Mouse (Mus musculus): Measurements from ENCODE around the gene Mybpc3.

The Mybpc3 gene

GRCm38 (mm10) chr2:91119061-91119460 is 1.1 kb downstream of the Mybpc3 start:
- no peak for DNase-seq (ENCODE audit: extremely low read depth, insufficient read length, low spot score)

DNA sequence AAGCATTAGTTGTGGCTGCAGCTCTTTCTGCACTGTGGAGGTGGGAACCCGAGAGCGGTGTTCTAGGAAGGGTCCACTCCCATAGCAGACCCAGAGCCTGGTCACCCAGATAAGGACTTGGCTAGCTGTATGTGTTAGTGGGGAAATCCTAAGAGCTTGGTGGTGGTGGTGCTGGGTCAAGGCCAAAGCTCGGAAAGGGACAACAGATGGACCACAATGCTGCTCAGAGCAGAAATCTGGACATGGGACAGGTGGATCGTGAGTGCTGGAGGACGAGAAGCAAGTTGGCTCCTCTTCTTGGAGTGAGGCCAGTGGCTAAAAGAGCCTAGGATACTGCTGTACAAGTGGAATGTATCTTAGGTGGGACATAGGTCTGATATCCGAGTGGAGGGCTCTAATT is 1.6 kb downstream of the Mybpc3 start:
- no peak for DNase-seq (ENCODE audit: extremely low read depth, insufficient read length, low spot score)

- DNase-seq (ENCODE audit: extremely low read depth, insufficient read length, low spot score), result no peak
Observed at GRCm38 (mm10) chr2:91120261-91120671, 2.3 kb downstream of the Mybpc3 start.

- no peak for DNase-seq (ENCODE audit: extremely low read depth, insufficient read length, low spot score)
Observed at GRCm38 (mm10) chr2:91121011-91121410, 3.1 kb downstream of the Mybpc3 start.

DNA sequence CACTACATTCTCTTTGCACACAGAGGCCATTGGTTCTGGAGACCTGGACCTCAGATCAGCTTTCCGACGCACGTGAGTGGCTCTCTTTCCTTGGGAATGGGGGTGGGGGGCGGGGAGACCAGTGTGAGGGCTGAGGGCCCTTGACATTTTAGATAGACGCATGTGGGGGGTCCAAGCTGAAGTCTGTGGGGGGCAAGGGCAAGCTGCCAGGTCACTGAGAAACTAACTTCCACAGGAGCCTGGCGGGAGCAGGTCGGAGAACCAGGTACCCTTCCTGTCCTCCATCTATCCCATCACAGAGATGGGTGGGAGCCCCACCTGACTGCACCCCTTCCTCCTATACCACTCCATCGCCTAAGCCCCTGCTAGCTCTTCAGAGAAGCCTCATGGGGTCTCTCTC is 3.6 kb downstream of the Mybpc3 start:
- no peak for DNase-seq (ENCODE audit: extremely low read depth, insufficient read length, low spot score)

- no peak for DNase-seq (ENCODE audit: extremely low read depth, insufficient read length, low spot score)
Observed at GRCm38 (mm10) chr2:91123521-91123920, 5.6 kb downstream of the Mybpc3 start.

GRCm38 (mm10) chr2:91125101-91125500 is 7.2 kb downstream of the Mybpc3 start:
- DNase-seq (ENCODE audit: extremely low read depth, insufficient read length, low spot score), result no peak

GRCm38 (mm10) chr2:91128761-91129160 is 10.8 kb downstream of the Mybpc3 start:
- DNase-seq (ENCODE audit: extremely low read depth, insufficient read length, low spot score), result no peak

- DNase-seq (ENCODE audit: extremely low read depth, insufficient read length, low spot score), result no peak
Observed at GRCm38 (mm10) chr2:91130126-91130525, 12.2 kb downstream of the Mybpc3 start.

DNA sequence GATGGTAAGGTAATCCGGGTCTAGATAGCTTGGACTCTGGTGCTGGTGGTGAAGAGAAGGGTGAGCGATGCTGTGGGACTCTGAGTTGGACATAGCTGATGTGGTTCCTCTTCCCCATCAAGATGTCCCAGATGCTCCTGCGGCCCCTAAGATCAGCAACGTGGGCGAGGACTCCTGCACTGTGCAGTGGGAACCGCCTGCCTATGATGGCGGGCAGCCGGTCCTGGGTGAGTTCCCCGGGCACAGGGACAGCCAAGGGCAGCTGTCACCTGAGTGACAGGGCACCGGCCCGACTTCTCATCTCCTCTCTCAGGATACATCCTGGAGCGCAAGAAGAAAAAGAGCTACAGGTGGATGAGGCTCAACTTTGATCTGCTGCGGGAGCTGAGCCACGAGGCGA is 13.3 kb downstream of the Mybpc3 start:
- no peak for DNase-seq (ENCODE audit: extremely low read depth, insufficient read length, low spot score)

DNA sequence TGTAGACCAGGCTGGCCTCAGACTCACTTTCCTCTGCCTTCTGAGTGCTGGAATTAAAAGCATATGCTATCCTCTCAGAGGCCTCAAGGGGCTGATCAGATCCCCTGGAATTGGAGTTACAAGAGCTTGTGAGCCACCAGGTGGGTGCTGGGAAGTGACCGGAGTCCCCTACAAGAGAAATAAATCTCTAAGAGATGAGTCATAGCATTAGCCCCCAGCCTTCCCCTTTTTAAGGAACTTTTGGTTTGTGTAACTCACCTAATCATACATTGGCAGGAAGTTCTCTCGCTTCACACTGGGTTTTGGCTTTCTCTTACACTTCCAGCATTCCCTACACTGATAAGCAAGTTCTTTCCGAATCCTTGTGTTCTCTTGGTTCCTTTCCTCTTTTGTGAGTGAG is 14.1 kb downstream of the Mybpc3 start:
- no peak for DNase-seq (ENCODE audit: extremely low read depth, insufficient read length, low spot score)

GRCm38 (mm10) chr2:91136513-91137412 is 18.8 kb downstream of the Mybpc3 start:
- no peak for DNase-seq (ENCODE audit: extremely low read depth, insufficient read length, low spot score)

- DNase-seq (ENCODE audit: extremely low read depth, insufficient read length, low spot score), result no peak
Observed at GRCm38 (mm10) chr2:91137481-91137880, 19.5 kb downstream of the Mybpc3 start.

DNA sequence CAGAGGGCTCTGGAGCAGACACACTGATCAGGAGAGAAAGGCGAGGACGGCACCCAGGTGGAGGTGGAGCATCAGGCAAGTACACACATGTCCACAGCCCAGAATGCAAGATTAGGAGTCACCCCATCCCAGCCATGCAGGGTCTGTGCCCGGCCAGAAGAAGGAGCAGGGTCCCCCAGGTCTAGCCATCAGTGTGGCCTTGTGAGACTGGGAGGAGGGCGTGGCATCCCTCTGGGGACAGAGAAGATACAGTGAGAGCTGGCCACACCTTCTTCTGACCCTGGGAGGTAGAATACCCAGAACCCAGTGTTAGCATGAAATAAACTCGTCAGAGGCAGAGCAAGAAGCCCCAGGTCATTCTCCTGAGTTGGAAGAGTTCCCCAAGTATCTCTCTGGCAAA is 21.4 kb downstream of the Mybpc3 start:
- no peak for DNase-seq (ENCODE audit: extremely low read depth, insufficient read length, low spot score)

GRCm38 (mm10) chr2:91139764-91140163 is 21.8 kb downstream of the Mybpc3 start:
- no peak for DNase-seq (ENCODE audit: extremely low read depth, insufficient read length, low spot score)

- DNase-seq (ENCODE audit: extremely low read depth, insufficient read length, low spot score), result no peak
Observed at GRCm38 (mm10) chr2:91142920-91143319, 25.0 kb downstream of the Mybpc3 start.

- DNase-seq (ENCODE audit: extremely low read depth, insufficient read length, low spot score), result no peak
Observed at GRCm38 (mm10) chr2:91143401-91143800, 25.5 kb downstream of the Mybpc3 start.

DNA sequence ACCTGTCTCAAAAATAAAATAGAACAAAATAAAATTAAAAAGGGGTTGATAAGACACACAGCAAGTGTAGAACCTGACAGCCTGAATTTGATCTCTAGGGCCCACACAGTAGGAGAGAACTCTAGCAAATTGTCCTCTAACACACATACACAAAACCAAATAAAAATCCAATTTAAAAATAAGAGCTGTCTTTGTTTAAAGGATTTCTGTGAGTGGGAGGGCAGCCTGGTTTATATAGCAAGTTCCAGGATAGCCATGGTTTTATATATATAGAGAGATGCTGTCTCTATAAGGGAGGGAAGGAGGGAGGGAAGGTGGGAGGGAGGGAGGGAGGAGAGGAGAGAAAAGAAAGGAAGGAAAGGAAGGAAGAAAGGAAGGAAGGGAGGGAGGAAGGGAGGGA is 30.2 kb downstream of the Mybpc3 start:
- DNase-seq (ENCODE audit: extremely low read depth, insufficient read length, low spot score), result no peak

GRCm38 (mm10) chr2:91151331-91151730 is 33.4 kb downstream of the Mybpc3 start:
- DNase-seq (ENCODE audit: extremely low read depth, insufficient read length, low spot score), result no peak

DNA sequence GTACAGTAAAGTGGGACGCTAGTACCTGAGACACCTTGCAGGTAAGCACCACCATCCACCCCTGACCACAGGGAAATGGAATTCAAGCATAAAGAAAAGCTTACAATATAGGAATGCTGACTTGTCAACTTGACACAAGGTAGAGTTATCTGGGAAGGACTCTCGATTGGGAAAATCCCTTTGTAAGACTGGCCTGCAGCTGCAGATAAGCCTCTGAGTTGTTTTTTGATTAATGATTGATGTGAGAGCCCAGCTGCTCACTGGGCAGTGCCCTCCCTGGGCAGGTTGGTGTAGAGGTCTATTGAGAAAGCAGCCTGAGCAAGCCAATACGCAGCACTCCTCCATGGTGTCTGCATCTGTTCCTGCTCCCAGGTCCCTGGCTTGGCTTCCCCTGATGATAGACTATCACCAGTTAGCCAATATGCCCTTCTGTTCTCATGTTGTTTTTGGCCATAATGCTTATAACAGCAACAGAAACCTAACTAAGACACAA is 35.0 kb downstream of the Mybpc3 start:
- no peak for DNase-seq (ENCODE audit: extremely low read depth, insufficient read length, low spot score)

DNA sequence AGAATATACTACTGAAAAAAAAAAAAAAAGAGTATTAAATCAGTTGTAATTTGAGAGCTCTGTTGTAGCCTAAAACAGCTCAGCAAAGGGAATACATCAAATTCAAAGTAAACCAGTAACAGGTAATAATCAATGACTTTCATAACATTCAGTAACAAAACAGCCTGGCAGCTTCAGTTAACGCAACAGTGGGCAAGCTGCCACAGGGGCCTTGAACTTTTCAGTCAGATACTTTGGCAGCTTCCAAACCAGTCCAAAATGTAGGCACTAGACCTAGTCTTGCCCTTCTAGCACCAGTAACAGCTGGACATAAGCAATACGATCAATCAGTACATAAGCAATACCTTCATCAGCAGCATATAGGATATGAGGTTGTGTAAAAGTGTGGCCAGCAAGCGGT is 36.1 kb downstream of the Mybpc3 start:
- DNase-seq (ENCODE audit: extremely low read depth, insufficient read length, low spot score), result no peak

GRCm38 (mm10) chr2:91157002-91157752 is 39.2 kb downstream of the Mybpc3 start:
- DNase-seq (ENCODE audit: extremely low read depth, insufficient read length, low spot score), result no peak
